Mouse (Mus musculus) CH12.LX (cell line): Measurements from ENCODE around the gene Sema3b. TPM values are rescaled to one million over a fixed set of nuclear protein-coding genes. Genes with fewer than 3 reads are reported as not detected.

Experiments
- DNase-seq: peaks from one replicate; pipeline ENCODE4 v3.0.0-alpha.2; 2013; ENCODE audit errors: extremely low read depth
- H3K27ac ChIP-seq: 2 replicates; pipeline ENCODE4 v1.5.1; 2012; ENCODE audit warnings: low read depth, mild to moderate bottlenecking, control low read depth, moderate library complexity; ENCODE audit not compliant: insufficient read depth
- H3K27me3 ChIP-seq: replicated peaks from 2 replicates; pipeline ENCODE3; 2012; ENCODE audit warnings: inconsistent platforms
- H3K36me3 ChIP-seq, 2 experiments: replicated peaks in 1 of 2; 2 replicates each; pipeline versions ENCODE3 to v1.6.1; 2012; ENCODE audit warnings: inconsistent platforms in 1 of 2, low read length in 1 of 2, mild to moderate bottlenecking in 1 of 2, mixed read lengths in 1 of 2, moderate library complexity in 1 of 2; ENCODE audit not compliant: control insufficient read depth in 1 of 2, insufficient read depth in 1 of 2
- H3K4me1 ChIP-seq, 2 experiments: 2 replicates each; pipeline ENCODE4 v1.6.1; 2012; ENCODE audit warnings: inconsistent platforms in 1 of 2, moderate library complexity in 1 of 2; ENCODE audit not compliant: insufficient read depth in 2 of 2, control insufficient read depth in 1 of 2
- H3K4me2 ChIP-seq: 2 replicates; pipeline ENCODE4 v1.6.1; 2012; ENCODE audit warnings: low read depth, mild to moderate bottlenecking, control low read depth; ENCODE audit not compliant: poor library complexity, insufficient read depth, severe bottlenecking
- H3K4me3 ChIP-seq, 3 experiments: fragments of 150-350 bp in 1 of 3; sonication (generic) in 1 of 3; replicated peaks in 1 of 3; 2 replicates each; pipeline versions ENCODE3 to v1.5.1; 2011 to 2012; ENCODE audit warnings: low read depth in 2 of 3, low read length in 2 of 3, mild to moderate bottlenecking in 2 of 3, moderate library complexity in 2 of 3, control low read depth in 1 of 3, improper control_type of control experiment in 1 of 3, inconsistent platforms in 1 of 3, mixed read lengths in 1 of 3; ENCODE audit not compliant: poor library complexity in 1 of 3
- H3K79me2 ChIP-seq: replicated peaks from 2 replicates; pipeline ENCODE4 v1.6.1; 2012; ENCODE audit warnings: mild to moderate bottlenecking, moderate library complexity; ENCODE audit not compliant: control insufficient read depth, poor library complexity, insufficient read depth, severe bottlenecking; ENCODE audit errors: extremely low read depth
- H3K9ac ChIP-seq: 2 replicates; pipeline ENCODE4 v1.6.1; 2012; ENCODE audit warnings: low read depth, mild to moderate bottlenecking, control low read depth, moderate library complexity; ENCODE audit not compliant: insufficient read depth
- H3K9me3 ChIP-seq: replicated peaks from 2 replicates; pipeline ENCODE3; 2012; ENCODE audit warnings: low read length, inconsistent platforms, mixed read lengths
- E2F4 ChIP-seq: IDR thresholded peaks from 2 replicates; pipeline ENCODE4 v1.6.1; 2011; ENCODE audit warnings: low read depth, low read length, improper control_type of control experiment; ENCODE audit not compliant: insufficient replicate concordance
- EP300 ChIP-seq: IDR thresholded peaks from 2 replicates; pipeline ENCODE4 v1.6.1; 2011; ENCODE audit warnings: low read length, improper control_type of control experiment
- ETS1 ChIP-seq: conservative IDR thresholded peaks from 2 replicates; pipeline ENCODE4 v1.6.1; 2012; ENCODE audit warnings: low read depth, mild to moderate bottlenecking, inconsistent platforms, low read length, improper control_type of control experiment, moderate library complexity
- IRF4 ChIP-seq: IDR thresholded peaks from 2 replicates; pipeline ENCODE4 v1.6.1; 2014; ENCODE audit warnings: low read depth, mild to moderate bottlenecking, inconsistent platforms, low read length, improper control_type of control experiment
- KAT2A ChIP-seq: IDR thresholded peaks from 2 replicates; pipeline ENCODE4 v1.6.1; 2012; ENCODE audit warnings: low read length, improper control_type of control experiment, inconsistent platforms; ENCODE audit not compliant: insufficient replicate concordance
- MAX ChIP-seq: IDR thresholded peaks from 2 replicates; pipeline ENCODE4 v1.6.1; 2011; ENCODE audit warnings: low read length, improper control_type of control experiment
- MAZ ChIP-seq: IDR thresholded peaks from 2 replicates; pipeline ENCODE4 v1.6.1; 2012; ENCODE audit warnings: low read depth, mild to moderate bottlenecking, inconsistent platforms, low read length, improper control_type of control experiment, moderate library complexity
- MEF2A ChIP-seq: IDR thresholded peaks from 2 replicates; pipeline ENCODE4 v1.6.1; 2014; ENCODE audit warnings: low read depth, mild to moderate bottlenecking, inconsistent platforms, low read length, improper control_type of control experiment, borderline replicate concordance
- MYC ChIP-seq: IDR thresholded peaks from 2 replicates; pipeline ENCODE4 v1.6.1; 2011; ENCODE audit warnings: low read depth, mild to moderate bottlenecking, improper control_type of control experiment, low read length
- NELFE ChIP-seq: IDR thresholded peaks from 2 replicates; pipeline ENCODE4 v1.6.1; 2011; ENCODE audit warnings: low read depth, low read length, improper control_type of control experiment
- NRF1 ChIP-seq: IDR thresholded peaks from 2 replicates; pipeline ENCODE4 v1.6.1; 2014; ENCODE audit warnings: low read depth, mild to moderate bottlenecking, inconsistent platforms, low read length, improper control_type of control experiment, moderate library complexity
- POLR2A ChIP-seq: IDR thresholded peaks from 2 replicates; pipeline ENCODE4 v1.6.1; 2011; ENCODE audit warnings: low read depth, mild to moderate bottlenecking, improper control_type of control experiment, low read length
- RAD21 ChIP-seq: IDR thresholded peaks from 2 replicates; pipeline ENCODE4 v1.6.1; 2011; ENCODE audit warnings: low read depth, mild to moderate bottlenecking, low read length, improper control_type of control experiment, moderate library complexity
- RCOR1 ChIP-seq: conservative IDR thresholded peaks from 2 replicates; pipeline ENCODE4 v1.6.1; 2012; ENCODE audit warnings: low read depth, mild to moderate bottlenecking, inconsistent platforms, low read length, improper control_type of control experiment
- SMC3 ChIP-seq: IDR thresholded peaks from 2 replicates; pipeline ENCODE4 v1.6.1; 2011; ENCODE audit warnings: low read depth, low read length, improper control_type of control experiment
- TBP ChIP-seq: conservative IDR thresholded peaks from 2 replicates; pipeline ENCODE4 v1.6.1; 2011; ENCODE audit warnings: low read depth, low read length, improper control_type of control experiment
- TCF12 ChIP-seq: IDR thresholded peaks from 2 replicates; pipeline ENCODE4 v1.6.1; 2014; ENCODE audit warnings: low read depth, mild to moderate bottlenecking, inconsistent platforms, low read length, improper control_type of control experiment
- dilution Hi-C: fragments of 300-500 bp; cut with MboI; formaldehyde crosslinking; loops from 2 replicates; pipeline ENCODE4 v1.14.3; 2020; ENCODE audit warnings: low sequenced_read_pairs; ENCODE audit not compliant: extremely low pct_unique_long_range_greater_than_20kb, extremely low pct_ligation_motif_present
- in situ Hi-C: fragments of 300-500 bp; cut with MboI; formaldehyde crosslinking; loops from 3 replicates; pipeline ENCODE4 v1.14.3; 2019; ENCODE audit warnings: low sequenced_read_pairs, low pct_ligation_motif_present, low pct_unique_long_range_greater_than_20kb, mixed read lengths
- polyA plus RNA-seq: library from polyadenylated mRNA; unstranded; fragments of >175 nt; gene quantifications from 2 replicates; pipeline ENCODE4 v1.2.1, GENCODE M21; 2012; ENCODE audit warnings: low read depth; ENCODE audit not compliant: insufficient read length
- total RNA-seq, 2 experiments: library from RNA; depleted of rRNA; stranded (reverse); fragments of 300-350 nt in 1 of 2; fragments of >200 nt in 1 of 2; gene quantifications; 2 replicates each; pipeline ENCODE4 v1.2.3; 2012 to 2014

The Sema3b gene
- total and polyA plus RNA-seq, 3 experiments = 4.3 to 11.6 (median 8.0) TPM

GRCm38 (mm10) chr9:107657144-107657543 lies 48.1 kb upstream of the Sema3b start:
- in situ Hi-C loops = no loop called here
- Histone ChIP-seq H3K9me3 (no peaks in the 10 kb centered on the region), H3K36me3 (no peaks in the 10 kb centered on the region), H3K4me2 (no peak overlapping the region), H3K27ac (no peak overlapping the region)
- dilution Hi-C loops = no loop called here
- TF ChIP-seq E2F4 (no peak), MYC (no peak), MEF2A (no peak), EP300 (no peak), ETS1 (no peak), POLR2A (no peak), RAD21 (no peak), KAT2A (no peak), TBP (no peak), MAX (no peak), IRF4 (no peak), MAZ (no peak)
- TF ChIP-seq, all 38 proteins: peak for 0
- Histone ChIP-seq H3K79me2 (no peaks in the 10 kb centered on the region), H3K27me3 (peaks cover 81% of the 10 kb centered on the region), H3K4me1 (peaks cover 14 to 16% of the 10 kb centered on the region in 2 experiments), H3K9ac (no peak overlapping the region), H3K4me3 (no peak overlapping the region)
- DNase-seq = no peak

GRCm38 (mm10) chr9:107654585-107654984 lies 45.6 kb upstream of the Sema3b start:
- peaks cover 14 to 16% of the 10 kb centered on the region in 2 experiments for H3K4me1 ChIP-seq
- dilution Hi-C loops (no loop called here), in situ Hi-C loops (no loop called here)
- no peaks in the 10 kb centered on the region for H3K9me3 ChIP-seq
- H3K4me3 ChIP-seq = no peak overlapping the region
- DNase-seq = no peak
- no peak overlapping the region for H3K27ac ChIP-seq
- no peak overlapping the region for H3K4me2 ChIP-seq
- H3K9ac ChIP-seq = no peak overlapping the region
- TF ChIP-seq EP300 (no peak), MEF2A (no peak), RCOR1 (no peak), RAD21 (no peak), NRF1 (no peak), E2F4 (no peak), SMC3 (no peak), TCF12 (no peak), NELFE (no peak)
- no peaks in the 10 kb centered on the region for H3K79me2 ChIP-seq
- H3K36me3 ChIP-seq = no peaks in the 10 kb centered on the region
- peaks cover 85% of the 10 kb centered on the region for H3K27me3 ChIP-seq
